Mouse (Mus musculus) CD4-positive, CD25-positive, alpha-beta regulatory T cell, adult 2 months (primary cell): ENCODE measurements around the gene Fam181a.
A peak's percentile ranks its signal among the peaks of the same experiment; 100 is the strongest.

Experiments
- DNase-seq: peaks from one replicate; pipeline ENCODE4 v3.0.0-alpha.2; 2012; ENCODE audit warnings: low read depth, low spot score

The Fam181a gene

DNA sequence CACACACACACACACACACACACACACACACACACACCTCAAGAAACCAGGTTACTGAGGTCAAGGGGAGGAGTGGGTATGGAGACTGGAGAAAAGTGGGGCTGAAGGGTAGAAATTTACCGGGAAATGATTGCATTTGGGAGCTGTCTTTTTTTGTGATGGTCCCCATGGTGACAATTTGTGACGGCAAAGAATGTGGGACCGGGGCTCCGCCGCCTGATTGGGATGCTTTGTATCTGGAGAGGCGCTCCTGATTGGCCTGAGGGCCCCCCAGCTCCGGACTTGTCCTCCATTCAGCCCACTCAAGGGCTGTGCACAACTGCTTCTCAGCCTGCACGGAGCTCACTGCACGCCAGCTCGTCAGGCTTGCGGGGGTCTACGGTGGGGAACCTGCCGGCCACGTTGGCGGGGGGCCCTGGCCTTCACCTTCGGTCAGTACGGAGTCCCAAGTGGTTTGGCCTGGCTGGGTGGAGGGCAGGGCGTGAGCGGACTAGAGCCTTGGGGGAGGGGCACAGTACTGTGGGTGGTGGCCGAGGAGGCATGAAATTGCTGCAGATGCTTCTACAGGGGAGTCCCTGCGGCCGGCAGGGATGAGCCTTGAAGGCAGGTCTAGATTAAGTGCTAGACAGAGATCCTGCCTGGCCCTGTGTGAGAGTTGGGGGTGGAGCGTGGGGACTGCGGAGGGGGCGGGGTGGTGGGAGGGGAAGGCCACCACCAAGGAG lies 4.0 kb downstream of the Fam181a start:
- DNase-seq = no peak

DNA sequence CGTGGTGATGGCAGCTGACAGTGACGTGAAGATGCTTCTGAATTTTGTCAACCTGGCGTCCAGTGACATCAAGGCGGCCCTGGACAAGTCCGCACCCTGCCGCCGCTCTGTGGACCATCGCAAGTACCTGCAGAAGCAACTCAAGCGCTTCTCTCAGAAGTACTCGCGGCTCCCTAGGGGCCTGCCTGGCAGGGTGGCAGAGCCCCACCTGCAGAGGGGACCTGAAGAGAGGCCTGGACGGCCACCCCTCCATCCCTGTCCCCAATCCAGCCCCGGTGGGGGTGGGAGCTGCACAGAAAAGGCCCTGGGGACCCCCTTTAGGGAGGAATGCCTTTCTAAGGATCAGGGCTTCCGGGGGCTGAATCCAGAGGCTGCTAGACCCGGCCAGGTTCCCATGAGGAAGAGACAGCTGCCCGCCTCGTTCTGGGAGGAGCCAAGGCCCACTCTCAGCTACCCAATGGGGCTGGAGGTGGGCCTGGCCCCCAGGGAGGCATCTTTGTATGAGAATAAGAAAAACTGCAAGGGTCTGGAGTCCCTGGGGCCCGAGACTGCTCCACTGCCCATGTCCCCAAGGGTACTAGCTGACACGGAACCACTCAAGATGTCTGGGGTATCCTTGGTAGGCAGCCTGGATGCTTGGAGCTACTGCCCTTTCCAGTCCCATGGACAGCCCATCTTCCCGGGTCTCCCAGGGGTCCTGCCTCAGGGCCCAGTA lies 5.2 kb downstream of the Fam181a start:
- DNase-seq = no peak

DNA sequence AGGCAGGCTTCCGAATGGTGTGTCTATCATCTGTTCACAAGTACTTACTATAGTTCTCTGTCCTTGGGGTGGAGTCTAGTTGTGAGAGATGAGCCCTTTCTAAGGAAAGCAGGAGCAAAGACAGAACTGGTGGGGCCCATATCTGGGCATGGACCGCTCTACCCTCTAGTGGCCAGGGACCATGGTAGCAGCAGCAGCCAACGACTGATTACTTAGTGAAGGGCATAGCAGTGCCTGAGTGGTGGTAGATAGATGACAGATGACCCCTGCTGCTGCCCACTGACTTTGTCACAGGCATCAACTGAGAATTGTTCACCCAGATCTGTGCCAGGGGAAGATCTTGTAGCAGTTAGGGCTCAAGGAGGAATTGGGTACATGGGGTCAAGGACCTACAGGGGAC lies 12.0 kb downstream of the Fam181a start:
- peak; percentile 58 for DNase-seq

DNA sequence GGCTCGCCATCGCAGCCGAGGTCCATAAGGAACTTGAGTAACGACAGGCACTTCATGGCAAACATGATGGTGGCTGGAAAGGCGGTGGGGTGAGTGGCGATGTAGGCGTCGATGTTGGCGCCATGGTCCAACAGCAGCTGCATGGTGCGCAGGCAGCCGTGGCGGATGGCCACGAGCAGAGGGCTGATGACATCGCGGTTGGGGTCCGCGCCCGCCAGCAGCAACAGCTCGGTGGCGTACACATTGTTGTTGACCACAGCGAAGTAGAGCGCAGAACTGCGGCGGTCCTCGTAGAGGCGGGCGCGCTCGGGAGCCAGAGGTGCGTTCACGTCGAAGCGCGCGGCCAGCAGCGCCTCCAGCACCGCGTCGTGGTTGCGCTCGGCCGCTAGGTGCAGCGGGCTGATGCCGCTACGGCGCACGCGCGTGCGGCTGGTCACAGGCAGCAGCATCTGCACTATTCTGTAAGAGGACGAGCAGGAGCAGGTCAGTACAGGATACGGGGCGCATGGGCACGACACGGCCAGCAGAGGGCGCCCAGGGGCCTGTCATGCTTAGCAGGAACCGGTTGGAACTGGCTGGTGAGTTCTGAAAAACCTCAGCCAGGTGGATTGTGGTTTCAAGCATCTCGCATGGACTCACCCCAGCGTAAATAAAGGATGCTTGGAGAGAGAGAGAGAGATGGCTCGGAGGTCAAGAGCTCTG lies 14.5 kb downstream of the Fam181a start:
- peak; percentile 96 for DNase-seq

DNA sequence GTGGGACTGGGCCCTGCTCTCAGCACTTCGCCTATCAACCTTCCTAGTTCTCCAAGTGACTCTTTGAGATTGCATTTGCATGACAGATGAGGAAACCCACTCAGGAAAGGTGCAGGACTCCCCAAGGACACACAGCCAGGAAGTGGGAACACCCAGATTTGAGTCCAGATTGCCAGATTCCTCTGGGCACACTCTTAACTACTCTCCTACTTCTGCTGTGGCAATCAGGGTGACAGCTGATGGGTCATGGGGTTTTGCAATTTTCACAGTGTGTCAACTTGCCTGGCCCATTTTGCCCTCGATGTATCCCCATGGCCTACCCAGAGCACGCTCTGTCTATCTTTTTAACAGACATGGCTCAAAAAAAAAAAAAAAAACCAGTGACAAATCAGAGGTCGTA lies 15.8 kb downstream of the Fam181a start:
- no peak for DNase-seq

DNA sequence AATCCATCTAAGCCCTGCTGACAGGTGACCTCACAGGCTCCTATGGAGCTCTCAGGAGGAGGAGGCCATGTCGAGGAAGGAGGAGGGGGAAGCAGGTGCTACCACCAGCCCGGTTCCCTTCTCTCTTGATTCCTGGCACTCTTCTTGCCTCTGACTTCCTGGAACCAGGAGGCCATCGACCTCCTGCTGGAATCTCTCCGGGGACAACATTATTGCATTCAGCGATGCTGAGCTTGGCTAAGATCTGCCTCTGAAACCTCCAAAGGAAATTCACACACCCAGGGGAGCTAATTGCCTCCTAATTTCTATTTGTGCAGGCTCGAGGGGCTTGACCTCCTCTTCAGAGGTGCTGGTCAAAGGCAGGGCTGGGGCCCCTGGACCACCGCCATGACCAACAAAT lies 16.3 kb downstream of the Fam181a start:
- no peak for DNase-seq

DNA sequence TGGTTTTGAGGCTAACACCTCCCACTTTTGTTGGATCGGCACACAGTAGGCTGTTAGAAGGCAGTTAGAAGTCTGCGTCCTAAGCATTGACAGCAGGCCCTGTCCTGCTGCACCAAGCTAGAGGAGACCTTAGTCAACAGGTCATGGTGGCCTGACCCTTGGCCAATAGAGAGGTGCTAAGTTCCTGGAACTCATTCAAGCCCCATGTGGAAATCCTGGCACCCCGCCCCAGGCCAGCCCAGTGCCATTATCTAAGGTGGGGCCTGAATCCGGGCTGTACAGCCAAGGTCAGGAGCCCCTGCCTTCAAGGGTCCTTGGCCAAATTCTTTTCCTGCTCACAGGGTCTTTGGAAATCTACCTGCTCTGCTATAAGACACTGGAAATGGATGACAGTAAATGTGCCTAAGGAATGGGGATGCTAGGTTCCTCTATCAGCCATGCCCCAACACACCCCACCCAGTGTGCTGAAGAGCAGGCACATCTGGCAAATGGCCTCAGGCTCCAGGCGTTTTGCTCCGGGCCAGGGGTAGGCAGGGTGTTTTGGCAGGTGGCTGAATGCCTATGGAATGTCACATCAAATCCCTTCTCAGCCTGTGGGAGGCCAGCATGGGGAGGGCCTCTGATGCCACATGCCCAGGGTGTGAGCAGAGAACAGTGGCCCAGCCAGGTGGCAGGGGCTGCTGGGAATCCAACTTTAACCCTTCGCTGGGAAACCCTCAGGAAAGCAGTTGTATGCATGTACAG lies 17.8 kb downstream of the Fam181a start:
- DNase-seq = no peak

DNA sequence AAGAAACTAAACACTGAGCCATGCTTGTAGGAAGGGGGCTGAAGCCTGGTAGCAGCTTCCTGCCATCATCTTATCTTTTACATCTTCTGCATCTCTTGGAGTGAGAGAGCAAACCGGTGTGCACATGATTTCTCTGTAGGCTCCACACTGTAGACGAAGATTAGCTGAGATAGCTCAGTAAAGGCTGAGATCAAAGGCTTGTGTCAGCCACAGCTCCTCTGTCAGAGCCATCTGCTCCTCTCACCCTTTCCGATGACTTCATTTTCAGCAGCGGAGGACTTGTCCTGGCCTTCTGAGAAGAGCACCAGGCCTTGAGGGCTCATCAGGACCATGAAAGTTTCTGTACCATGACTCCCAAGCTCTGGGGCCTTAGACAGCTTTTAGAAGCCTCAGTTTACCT lies 20.7 kb downstream of the Fam181a start:
- DNase-seq = peak; percentile 90

DNA sequence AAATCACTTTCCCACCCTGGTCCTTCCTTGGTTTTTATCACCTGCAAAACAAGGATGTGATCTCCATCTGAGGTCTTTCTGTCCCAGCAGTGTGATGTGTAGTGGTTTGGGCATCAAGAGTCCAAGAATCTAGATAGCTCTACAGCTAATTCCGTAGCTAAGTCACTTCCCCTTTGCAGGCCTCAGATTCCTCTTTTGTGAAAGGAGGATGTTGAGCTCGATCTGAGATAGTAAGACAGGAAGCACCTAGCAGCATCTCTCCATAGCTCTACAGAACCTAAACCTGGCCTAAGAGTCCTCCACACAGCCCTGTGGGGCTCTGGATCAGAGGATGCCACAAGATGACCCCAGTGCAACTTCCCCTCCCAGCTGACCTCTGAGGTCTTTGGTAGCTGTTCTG lies 22.1 kb downstream of the Fam181a start:
- DNase-seq = peak; percentile 57

DNA sequence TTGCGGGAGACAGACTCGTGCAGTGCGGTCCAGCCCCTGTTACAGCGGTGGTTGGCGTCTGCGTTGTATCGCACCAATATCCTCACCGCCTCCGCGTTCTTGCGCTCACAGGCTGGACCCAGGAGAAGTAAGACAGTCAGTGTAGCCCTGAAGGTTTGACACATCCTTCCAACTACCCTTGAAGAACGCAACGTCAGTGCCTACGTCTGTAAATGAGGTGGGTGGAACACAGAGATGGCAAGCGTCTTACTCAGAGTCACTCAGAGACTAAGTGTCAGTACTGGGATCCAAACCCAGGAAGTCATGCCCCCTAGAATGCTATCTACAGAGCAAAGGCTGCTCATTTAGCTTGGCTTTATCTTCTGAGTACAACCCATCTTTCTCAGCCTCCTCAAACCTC lies 22.7 kb downstream of the Fam181a start:
- peak; percentile 58 for DNase-seq

DNA sequence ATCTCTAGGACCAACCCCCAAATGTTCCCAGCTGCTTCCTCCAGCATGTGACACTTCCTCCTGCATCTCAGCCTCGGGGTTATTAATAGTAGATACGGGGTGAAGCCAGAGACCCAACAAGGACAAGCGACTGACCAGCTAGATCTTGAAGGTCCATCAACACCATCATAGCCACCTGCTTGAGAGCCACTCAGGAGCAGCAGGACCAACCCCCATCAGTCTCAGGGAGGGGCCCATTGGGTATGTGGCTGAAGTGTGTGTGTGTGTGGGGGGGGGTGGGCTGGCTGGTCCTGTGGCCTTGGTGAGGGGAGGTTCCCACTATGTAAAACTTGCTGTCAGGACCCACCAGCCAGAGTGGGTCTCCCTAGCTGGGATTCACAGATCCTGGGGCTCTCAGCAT lies 26.0 kb downstream of the Fam181a start:
- DNase-seq = no peak

DNA sequence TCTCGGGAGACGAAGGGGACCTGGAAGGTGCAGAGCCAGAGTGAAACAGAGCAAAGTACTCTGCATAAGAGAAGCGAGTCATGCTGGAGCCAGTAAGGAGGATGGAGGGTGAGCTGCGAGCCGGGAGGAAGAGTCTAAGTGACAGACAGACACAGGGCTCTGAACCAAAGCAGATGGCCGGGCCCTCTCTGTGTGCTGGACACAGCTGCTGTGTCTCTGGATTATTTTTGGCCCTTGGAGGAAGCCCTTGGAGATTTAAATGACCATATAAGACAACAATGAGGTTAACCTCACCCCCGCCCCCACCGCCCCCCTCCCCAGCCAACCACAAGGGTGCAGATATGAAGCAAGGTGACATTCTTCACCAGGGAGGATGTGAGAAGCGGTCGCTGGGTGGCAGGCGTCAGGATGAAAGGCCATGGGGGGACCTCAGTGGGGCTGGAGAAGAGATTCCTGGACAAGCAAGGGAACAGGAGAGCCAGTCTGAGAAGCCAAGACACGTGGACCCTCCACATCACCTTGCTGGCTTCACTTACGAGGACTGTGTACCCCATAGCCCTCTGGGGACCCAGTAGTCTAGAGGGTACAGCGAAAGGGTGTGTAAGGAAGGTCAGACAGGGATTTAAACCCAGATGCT lies 27.5 kb downstream of the Fam181a start:
- DNase-seq = no peak

DNA sequence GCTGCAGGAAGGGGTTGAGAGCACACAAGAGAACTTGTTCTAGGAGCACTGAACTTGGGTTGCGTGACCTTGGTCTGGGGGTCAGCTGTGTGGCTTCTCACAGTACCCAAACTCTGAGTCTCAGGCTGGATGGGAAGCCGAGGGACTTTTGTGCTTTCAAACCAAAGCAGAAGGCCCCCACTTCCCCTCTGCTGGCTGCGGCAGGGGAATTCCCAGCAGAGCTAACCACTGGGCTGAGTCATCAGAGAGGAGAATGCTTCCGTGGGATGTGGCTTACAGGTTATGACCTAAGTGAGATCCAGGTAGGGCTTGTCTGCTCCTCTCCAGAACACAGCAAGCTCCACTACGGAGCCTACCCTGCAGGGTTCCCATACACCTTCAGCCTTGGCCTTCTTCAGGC lies 30.4 kb downstream of the Fam181a start:
- DNase-seq = peak; percentile 91

DNA sequence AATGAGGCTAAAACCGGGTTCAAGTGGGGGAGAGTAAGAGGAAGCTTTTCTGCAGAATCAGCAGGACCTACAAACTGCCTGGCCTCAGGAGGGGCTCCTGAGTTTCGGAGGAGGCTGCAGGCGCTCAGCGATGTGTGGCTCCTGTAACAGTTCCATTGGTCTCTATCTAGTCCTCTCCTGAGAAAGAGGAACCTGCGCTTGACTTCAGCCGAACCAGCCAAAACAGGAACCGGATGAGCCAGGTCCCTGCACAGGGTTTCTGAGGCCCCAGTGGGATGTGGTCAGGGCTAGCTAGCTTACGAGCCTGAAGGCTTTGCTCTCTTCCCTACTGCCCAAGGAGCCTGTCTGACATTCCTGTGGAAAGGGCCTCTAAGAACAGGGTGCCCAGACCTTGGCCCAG lies 32.7 kb downstream of the Fam181a start:
- DNase-seq = peak; percentile 66

DNA sequence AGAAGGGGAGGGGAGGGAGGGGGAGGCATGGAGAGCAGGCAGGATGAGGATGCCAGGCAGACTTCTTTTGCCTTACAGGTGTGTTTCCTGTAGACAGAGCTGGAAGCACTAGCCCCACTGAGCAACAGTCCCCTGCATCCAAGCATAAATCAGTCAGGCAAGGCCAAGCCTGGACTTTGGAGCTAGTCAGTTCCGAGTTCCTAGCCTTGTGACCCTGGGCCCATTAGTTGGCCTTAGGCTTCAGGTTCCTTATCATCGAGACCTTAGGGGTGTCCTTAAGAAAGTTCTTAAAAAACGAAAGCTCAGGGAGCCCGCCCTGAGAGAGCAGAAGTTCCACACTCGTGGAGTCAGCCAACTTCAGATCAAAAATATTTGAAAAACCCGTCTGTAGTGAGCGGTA lies 34.2 kb downstream of the Fam181a start:
- no peak for DNase-seq

DNA sequence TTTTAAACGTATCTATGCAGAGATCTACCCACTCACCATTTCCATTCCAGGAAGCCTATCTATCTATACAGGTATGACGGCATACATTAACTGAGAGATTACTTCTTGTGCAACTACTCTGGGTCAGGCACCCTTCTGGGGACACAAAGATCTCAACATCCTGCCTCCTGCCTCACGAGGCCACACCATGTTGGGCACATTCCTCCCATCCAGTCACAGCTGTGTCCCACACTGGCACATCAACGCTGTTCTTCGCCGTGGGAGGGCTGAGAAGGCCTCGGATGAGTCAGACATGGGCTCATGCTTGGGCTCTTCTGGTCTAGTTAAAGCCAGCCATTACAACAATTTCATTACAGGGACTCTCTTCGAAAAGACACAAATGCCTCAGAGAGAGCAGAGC lies 36.2 kb downstream of the Fam181a start:
- DNase-seq = peak; percentile 51

DNA sequence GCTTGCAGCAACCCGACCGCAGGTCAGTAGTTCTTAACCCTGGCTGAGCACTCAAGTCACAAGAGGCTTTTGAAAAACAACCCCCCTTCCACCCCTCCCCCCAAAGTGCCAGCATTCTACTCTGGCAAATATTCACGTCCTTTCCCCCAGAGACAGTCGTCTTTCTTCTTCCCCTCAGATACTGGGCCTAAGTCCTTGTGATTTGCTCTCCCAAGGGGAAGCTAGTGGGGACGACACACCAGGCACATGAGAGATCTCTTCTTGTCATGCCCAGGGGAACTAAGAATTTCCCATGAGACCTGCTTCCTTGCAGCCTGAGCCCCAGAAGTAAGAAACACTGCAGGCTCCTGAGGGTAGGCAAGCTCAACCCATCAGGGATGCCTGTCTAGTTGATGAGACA lies 36.6 kb downstream of the Fam181a start:
- DNase-seq = no peak

DNA sequence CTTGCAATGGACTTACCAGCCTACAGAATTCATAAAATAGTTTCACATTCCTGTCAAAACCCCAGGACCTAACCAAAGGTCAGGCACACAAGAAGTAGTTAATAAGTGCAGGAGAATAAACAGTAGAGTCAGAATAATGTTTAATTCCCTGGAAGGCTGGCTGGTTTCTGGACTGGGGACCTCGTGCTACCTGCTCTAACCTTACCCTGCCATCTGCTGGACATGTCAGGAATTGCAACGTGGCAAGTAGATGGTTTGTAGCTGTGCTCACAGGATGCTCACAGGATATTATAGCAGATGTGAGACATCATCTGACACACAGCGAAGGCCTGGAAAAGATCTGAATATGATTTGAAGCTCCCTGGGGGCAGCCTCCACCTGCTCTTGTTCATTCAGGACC lies 37.7 kb downstream of the Fam181a start:
- peak; percentile 94 for DNase-seq

DNA sequence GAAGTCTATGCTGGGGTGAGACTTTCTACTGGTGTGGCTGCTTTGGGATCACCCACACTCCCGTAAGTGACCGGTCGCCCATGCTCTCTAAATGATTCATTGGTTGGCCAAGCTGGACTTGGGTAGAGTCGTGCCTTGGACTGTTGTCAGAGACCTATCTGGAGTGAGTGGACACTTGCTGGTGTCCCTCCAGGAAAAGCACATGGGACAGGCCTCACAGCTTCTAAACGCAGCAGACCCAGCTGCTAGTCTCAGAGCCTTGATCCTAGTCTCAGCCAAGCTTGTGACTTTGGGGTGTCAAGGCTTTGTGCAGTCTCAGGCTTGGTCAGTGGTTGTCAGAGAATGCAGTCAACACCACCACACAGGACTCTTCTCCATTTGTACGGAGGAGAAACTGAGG lies 42.0 kb downstream of the Fam181a start:
- no peak for DNase-seq

DNA sequence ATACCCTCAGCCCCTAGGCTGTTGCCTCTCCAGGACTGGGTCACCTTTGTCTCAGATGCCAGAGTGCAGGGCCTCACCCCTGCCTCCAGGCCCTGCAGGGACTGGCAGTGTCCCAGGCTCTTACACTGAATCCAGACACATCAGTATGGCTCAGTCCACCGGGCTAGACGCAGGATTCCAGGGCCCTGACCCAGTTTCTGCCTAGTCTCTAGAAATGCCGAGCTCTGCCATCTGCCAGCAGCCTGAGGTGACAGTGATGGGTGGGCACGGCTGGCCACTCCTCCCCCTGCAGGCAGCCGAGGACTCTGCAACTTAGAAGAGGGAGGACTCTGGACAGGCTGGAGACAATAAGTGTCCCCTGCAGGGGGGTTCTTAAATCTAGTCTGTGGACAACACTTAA lies 42.8 kb downstream of the Fam181a start:
- no peak for DNase-seq

DNA sequence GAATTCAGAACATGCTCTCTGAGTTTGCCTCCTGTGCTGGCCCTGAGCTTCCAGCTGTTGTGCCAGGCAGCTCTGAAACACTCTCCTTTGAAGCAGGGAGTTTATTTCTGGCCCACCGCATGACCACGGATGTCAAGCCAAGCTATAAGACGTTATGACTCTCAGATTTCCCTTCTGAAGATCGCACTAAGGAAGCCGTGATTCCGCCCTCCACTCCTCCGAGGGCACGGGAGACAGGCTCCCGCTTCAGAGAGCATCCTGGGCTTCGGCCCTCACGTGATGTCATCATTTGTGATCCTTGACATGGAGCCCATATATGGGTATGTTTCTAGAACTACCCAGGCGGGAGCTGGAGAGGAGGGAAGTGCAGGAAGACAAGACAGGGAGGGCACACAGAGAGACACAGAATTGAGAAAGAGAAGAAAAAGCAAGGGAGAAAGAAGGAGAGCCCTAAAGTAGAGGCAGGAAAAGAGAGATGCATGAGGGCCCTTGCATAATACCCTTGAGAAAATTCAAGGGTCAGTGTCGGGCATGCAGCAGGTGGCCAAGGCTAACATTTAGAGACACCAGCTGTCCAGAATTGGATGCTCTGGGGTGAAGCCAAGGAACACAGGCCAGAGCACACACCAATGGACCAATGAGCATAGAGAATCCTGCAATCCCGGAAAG lies 45.1 kb downstream of the Fam181a start, which contains the start of gene Asb2:
Asb2 (minus strand) TSS at position 256 of the 669 bp plus-strand sequence.
- no peak for DNase-seq
